Mouse (Mus musculus): ENCODE results near the gene Lamtor4.
"Not testable (repeated sequence)": the region's sequence is repeated elsewhere in the genome, so short reads cannot be mapped to it uniquely, and the experiment has no call there.

DNA sequence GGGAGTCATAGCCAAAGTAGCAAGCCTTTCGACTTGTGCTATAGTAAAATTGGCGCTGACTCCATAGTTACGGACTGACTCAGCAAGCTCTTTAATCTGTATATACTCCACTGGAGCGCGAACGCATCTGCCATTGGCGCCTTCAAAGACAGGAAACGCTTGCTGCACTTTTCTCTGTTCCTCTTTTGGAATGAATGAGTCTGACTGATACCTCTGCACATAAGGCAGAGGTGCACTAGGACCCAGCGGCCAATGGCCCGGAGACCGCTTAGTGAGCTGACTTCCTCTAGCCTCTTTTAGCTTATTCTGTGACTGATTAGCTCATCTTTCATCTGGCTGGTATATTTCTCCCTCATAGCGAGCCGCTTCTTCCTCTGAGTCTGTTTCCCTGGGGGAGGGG is 38.6 kb upstream of the Lamtor4 start:
- TF ChIP-seq POLR2A (IDR thresholded peaks at IDR 0.05; ENCODE audit: low read depth, low read length); CTCF (conservative IDR thresholded peaks at IDR 0.05; ENCODE audit: insufficient read depth, insufficient read length, low read depth, low read length): not testable (repeated sequence)

Measured in kidney, adult 2 months (tissue).